ENCODE assay signal across 24 mouse cellular contexts in genomic region chr1:176874155-176874554, GRCm38 (mm10).
"Had no signal": no experiment of that assay in that cellular context is flagged by ENCODE, and none has a peak within 500 bp of the region (broad histone marks: within the 10 kb centered on the region; RNA-seq: fewer than 3 reads in every experiment).

No protein-coding gene starts in this region.

- H3K9me3 ChIP-seq: heart, embryonic 10.5 days; heart, embryonic 12.5 days; hindbrain, embryonic 10.5 days; hindbrain, embryonic 12.5 days; intestine, embryonic 15.5 days; limb, embryonic 10.5 days; limb, embryonic 12.5 days had no signal

- H3K27ac ChIP-seq: gastrocnemius, adult 2 months; heart, embryonic 10.5 days; hindbrain, embryonic 10.5 days; hindbrain, embryonic 12.5 days; hindbrain, embryonic 14.5 days; intestine, embryonic 15.5 days; layer of hippocampus, adult 2 months; left cerebral cortex, adult 2 months; limb, embryonic 10.5 days; limb, embryonic 12.5 days had no signal

- H3K4me2 ChIP-seq: heart, embryonic 12.5 days; hindbrain, embryonic 12.5 days; hindbrain, embryonic 14.5 days; intestine, embryonic 15.5 days; limb, embryonic 12.5 days had no signal

- DNase-seq: gastrocnemius, adult 2 months; gastrocnemius, postnatal 10 days; gastrocnemius, postnatal 25 days; heart, adult 18-20 months; heart, postnatal 10 days; heart, postnatal 4 days; kidney, adult 18-20 months; kidney, adult 8-10 months; kidney, postnatal 10 days; kidney, postnatal 25 days; kidney, postnatal 4 days had no signal

- H3K9ac ChIP-seq: heart, embryonic 12.5 days; hindbrain, embryonic 12.5 days; hindbrain, embryonic 14.5 days; intestine, embryonic 15.5 days; limb, embryonic 12.5 days had no signal

- ATAC-seq: hindbrain, embryonic 16.5 days; inflammation-experienced regulatory T-cells, adult 6 months; intestine, embryonic 15.5 days; intestine, postnatal 0 days had no signal

- H3K4me1 ChIP-seq: heart, embryonic 10.5 days; heart, embryonic 12.5 days; hindbrain, embryonic 12.5 days; intestine, embryonic 15.5 days had no signal

- H3K36me3 ChIP-seq: intestine, embryonic 15.5 days; limb, embryonic 10.5 days; limb, embryonic 12.5 days had no signal

- H3K27me3 ChIP-seq: heart, embryonic 12.5 days; hindbrain, embryonic 12.5 days; intestine, embryonic 15.5 days; limb, embryonic 12.5 days had no signal

- H3K4me3 ChIP-seq: gastrocnemius, adult 2 months; heart, embryonic 10.5 days; heart, embryonic 12.5 days; hindbrain, embryonic 10.5 days; hindbrain, embryonic 12.5 days; intestine, embryonic 15.5 days; layer of hippocampus, adult 2 months; left cerebral cortex, adult 2 months; limb, embryonic 10.5 days; limb, embryonic 12.5 days had no signal
